Mouse (Mus musculus) embryonic stem cell, embryonic (primary cell): ENCODE results near the gene Tyrp1.

ENCODE experiments used
- CTCF ChIA-PET, 4 experiments: fragments of 300-600 bp in 2 of 4; fragments of 350-600 bp in 2 of 4; sonication (Branson Sonifier 250); formaldehyde crosslinking; loops; one replicate each; lab custom pipeline; 2022; ENCODE audit warnings: inconsistent platforms in 2 of 4; lab: Charles Lee
- POLR2A ChIA-PET, 4 experiments: fragments of 300-600 bp in 2 of 4; fragments of 350-600 bp in 2 of 4; sonication (Branson Sonifier 250); formaldehyde crosslinking; loops; one replicate each; lab custom pipeline; 2022; ENCODE audit warnings: antibody characterized with exemption in 4 of 4, inconsistent platforms in 1 of 4; lab: Charles Lee

The Tyrp1 gene

DNA sequence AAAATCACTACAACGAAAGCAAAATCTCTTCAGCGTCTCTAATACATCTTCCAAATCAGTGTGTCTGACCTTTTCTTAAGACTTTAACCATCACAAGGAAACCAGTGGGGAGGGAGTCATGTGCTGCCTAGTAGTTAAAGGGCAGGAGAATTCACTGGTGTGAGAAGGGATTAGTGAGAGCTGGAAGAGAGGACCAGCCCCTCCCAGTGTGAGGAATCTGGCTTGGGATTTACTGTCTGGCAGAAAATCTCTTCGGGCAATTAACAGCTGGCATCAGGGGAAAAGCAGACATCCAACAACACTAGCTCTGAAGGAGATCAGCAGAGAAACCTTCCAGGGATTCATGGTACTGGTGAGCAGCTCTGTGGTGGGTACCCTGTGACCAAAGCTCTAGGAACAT, at the start of gene Tyrp1:
Gene Tyrp1, plus strand, starts transcription at position 74 of the 400 bp plus-strand sequence.
- POLR2A ChIA-PET: no interaction called here
- CTCF ChIA-PET: no interaction called here

GRCm38 (mm10) chr4:80788339-80788738, 45.6 kb upstream of the Tyrp1 start:
- POLR2A ChIA-PET: no interaction called here
- CTCF ChIA-PET: no interaction called here

DNA sequence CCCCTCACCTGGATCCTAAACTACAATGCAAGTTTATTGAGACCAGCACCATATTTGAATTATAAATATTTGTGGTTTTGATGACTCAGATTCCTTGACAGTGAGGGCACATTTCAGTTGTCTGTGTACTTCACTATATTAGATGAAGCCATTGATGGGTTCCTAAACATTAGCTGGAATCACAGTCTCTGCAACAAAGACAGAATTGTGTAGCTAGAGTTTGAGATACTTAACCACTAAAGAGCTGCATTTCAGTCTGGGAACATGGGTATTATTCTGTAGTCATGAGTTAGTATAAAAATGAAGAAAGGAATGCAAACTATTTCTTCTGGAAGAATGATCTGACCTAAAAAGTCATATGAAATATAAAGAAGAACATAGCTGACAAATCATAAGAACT, 14.4 kb upstream of the Tyrp1 start:
- ChIA-PET CTCF (no interaction called here), POLR2A (no interaction called here)

DNA sequence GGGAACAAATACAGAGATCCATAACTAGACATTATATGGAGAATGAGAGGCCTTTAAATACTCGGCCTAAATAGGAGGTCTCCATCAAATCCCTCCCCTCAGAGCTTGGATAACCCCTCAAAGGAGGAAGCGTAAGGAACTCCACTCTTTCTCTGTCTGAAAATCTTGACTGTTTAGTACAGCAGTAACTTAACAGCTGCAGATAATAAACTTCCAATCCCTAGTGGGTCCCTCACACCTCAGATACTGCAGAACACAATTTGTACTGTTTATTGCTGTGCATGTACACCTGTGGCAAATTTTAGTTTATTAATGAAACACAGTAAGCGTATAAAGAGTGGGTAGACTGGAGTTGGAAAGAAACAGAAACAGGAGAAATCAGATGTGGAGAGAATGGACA, 12.0 kb upstream of the Tyrp1 start:
- POLR2A ChIA-PET: no interaction called here
- CTCF ChIA-PET: no interaction called here

DNA sequence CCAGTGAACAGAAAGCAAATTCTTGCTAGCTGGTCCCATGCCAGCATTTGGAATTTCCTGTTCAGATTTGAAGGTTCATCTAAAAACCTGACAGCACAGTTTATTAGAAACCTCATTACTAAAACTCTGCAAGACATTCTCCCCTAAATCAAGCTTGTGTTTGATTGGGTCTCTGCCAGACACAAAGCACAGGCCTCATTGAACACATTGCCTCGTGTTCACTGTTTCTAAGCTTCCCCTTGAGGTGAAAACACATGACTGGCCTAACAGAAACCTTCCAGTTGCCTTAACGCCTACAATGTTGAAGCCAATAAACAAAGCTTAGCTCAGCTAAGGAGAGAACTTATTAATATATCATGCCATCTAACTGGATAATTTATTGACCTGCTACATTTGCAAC, 5.7 kb upstream of the Tyrp1 start:
- ChIA-PET CTCF (no interaction called here), POLR2A (interaction anchor here in 1 of 4 experiments (0.5 to 0.6 kb wide), 2 partner anchors 32 to 52 kb away, joined by 3 read pairs; no protein-coding TSS in a partner anchor)

DNA sequence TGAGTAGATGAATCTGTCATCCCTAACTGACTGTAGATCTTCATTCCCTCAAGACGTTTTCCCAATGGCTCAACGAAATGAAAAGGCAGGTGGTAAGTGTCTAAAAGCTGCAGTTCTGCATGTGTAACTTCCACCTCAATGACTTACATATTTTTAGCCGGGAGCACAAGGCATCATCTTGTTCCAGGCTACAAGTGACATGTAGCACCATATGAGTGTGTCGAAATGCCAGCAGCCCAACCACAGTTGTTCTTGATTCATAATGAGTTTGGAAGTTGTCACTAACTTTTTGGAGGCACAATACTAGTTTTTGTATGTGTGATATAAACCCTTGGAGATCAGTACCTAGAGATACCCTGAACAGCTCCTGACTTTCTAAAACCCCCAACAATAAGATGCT, 5.4 kb downstream of the Tyrp1 start:
- POLR2A ChIA-PET: no interaction called here
- CTCF ChIA-PET: no interaction called here

- POLR2A ChIA-PET: no interaction called here
- CTCF ChIA-PET: interaction anchor here in 1 of 4 experiments (0.6 kb wide), 1 partner anchor 31 kb away, joined by 5 read pairs; no protein-coding TSS in a partner anchor
Measured at GRCm38 (mm10) chr4:80841980-80842379, 8.1 kb downstream of the Tyrp1 start.

DNA sequence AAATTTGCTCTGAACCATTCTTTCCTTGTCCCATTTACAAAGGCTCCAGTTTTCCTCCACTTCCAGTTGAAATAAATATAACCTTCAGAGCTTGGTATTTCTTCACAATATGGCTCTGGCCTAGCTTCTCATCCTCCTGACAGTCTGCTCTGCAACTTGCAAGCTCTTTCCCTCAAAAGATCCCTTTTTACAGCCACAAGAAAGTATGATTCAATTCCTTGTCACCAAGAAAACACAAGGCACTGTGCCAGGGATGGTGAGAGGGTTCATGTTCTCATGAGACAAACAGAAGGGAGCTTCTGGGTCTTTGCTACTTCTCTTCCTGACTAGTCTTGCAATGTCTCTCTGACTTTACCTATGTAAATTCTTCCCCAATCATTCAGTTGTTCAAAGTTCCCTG, 9.8 kb downstream of the Tyrp1 start:
- CTCF ChIA-PET: no interaction called here
- POLR2A ChIA-PET: no interaction called here

- ChIA-PET POLR2A (no interaction called here), CTCF (no interaction called here)
Measured at GRCm38 (mm10) chr4:80846052-80846451, 12.1 kb downstream of the Tyrp1 start.

DNA sequence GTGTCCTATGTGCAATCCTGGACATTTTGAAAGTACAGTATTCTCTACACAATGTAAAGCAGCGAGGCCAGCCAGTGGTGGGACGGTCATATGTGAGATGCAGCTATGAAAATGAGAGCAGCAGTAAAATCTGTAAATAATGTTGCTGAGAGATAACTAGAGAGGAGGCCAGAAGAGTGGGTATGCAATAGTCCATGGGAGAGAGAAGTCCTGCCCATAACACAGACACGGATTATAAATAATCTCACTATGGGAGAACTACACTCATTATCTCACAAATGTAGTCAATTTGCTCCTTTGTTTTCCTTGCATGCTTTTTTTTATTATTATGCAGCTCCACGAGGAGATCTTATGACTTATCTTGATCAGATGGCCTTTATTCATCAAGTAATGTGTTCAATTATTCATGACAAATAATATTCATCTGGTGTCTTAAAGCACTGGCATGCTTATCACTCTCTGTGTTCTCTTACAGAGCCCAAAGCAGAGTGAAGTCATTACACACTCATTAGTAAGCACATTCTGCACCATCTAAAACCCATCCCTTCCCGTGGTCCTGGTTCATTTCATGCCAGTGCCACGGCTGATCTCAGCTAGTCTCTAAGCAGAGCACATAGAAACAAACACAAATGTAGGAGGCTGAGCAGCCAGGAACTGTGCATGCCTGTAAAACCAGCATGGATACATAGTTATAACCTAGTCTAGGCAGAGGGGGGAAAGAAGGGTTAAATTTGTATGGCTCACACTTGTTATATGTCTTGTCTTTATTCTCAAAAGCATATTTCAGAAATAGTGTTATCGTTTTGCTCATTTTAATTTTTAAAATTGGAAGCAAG, 18.9 kb downstream of the Tyrp1 start:
- ChIA-PET POLR2A (no interaction called here), CTCF (no interaction called here)

DNA sequence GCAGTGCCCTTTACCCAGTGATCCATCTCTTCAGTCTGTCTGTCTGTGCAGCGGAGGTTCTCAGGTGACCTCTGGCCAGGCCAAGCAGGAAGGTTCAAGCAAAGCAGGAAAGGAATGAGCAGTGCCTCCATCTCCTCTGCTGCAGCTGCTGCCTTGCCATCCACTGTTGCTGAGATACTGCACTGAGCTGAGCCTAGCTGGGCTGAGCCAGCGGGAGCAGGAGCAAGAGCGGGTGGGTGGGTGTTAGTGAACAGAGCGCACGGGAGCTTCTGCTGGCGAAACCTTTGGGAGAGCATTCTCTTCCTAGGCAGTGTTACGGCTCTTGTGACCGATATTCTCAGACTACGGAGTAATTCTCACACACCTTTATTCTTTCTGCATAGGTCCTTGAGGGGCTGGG, 21.6 kb downstream of the Tyrp1 start:
- POLR2A ChIA-PET: interaction anchor here in 1 of 4 experiments (1.5 kb wide), 1 partner anchor 9 kb away, joined by 5 read pairs; no protein-coding TSS in a partner anchor
- CTCF ChIA-PET: interaction anchor here in 3 of 4 experiments (0.6 to 1.6 kb wide), 4 partner anchors 11 to 1618 kb away, joined by 3 to 5 read pairs (median 4); no protein-coding TSS in a partner anchor

GRCm38 (mm10) chr4:80862962-80863361, 29.0 kb downstream of the Tyrp1 start:
- POLR2A ChIA-PET: interaction anchor here in 1 of 4 experiments (1.2 kb wide), 1 partner anchor 11 kb away, joined by 4 read pairs; no protein-coding TSS in a partner anchor

GRCm38 (mm10) chr4:80863906-80864305, 30.0 kb downstream of the Tyrp1 start:
- CTCF ChIA-PET: interaction anchor here in 3 of 4 experiments (0.5 to 1.1 kb wide), 3 partner anchors 9 to 10 kb away, joined by 3 to 4 read pairs (median 4); no protein-coding TSS in a partner anchor
- POLR2A ChIA-PET: interaction anchor here in 1 of 4 experiments (1.3 to 1.5 kb wide), 2 partner anchors 8 to 10 kb away, joined by 5 read pairs; no protein-coding TSS in a partner anchor

More at GRCm38 (mm10) chr4:80862962-80863361, 29.0 kb downstream of the Tyrp1 start:
- CTCF ChIA-PET: interaction anchor here in 1 of 4 experiments (1.1 kb wide), 1 partner anchor 10 kb away, joined by 3 read pairs; no protein-coding TSS in a partner anchor

GRCm38 (mm10) chr4:80864511-80864922, 30.6 kb downstream of the Tyrp1 start:
- ChIA-PET CTCF (interaction anchor here in 3 of 4 experiments (0.5 to 1.1 kb wide), 3 partner anchors 8 to 10 kb away, joined by 3 to 4 read pairs (median 4); no protein-coding TSS in a partner anchor), POLR2A (interaction anchor here in 2 of 4 experiments (0.8 to 1.5 kb wide), 3 partner anchors 9 to 48 kb away, joined by 3 to 5 read pairs (median 5); no protein-coding TSS in a partner anchor)

DNA sequence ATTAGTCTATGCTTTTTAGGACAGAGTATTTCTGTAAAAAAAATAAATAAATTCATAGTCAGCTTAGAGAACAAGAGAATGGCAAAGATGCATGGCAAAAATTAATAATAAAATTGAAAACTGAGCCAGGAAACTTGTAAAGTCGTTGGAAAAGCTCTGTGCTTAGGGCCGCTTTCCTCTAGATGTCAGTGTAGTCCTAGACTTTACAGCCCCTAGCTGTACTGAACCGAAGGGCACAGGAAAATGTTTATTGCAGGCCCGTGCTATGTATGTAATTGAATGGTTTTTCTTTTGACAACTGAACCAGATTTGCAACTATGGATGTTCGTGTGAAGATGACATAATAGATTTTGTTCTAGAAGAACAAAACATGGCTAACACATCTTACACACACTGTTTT, 32.1 kb downstream of the Tyrp1 start:
- ChIA-PET CTCF (interaction anchor here in 2 of 4 experiments (0.7 to 1.9 kb wide), 7 partner anchors 8 to 384 kb away, joined by 3 to 8 read pairs (median 5); no protein-coding TSS in a partner anchor), POLR2A (interaction anchor here in 1 of 4 experiments (0.6 kb wide), 1 partner anchor 8 kb away, joined by 4 read pairs; no protein-coding TSS in a partner anchor)

DNA sequence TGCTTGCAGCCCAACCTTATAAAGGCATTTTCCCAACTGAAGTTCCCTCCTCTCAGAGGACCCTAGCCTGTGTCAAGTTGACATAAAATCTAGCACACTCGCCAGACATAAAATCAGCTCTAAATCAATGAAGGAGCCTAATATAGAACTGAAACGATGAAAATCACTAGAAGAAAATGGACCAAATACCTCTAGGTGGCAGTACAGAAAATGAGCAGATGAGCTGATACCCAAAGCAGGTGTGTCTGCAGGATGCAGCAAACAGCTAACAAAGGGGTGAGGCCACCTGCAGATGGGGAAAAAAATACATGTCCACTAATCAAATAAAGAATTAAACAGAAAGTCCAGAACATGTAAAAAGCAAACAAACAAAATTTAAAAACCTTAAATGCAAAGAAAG, 35.7 kb downstream of the Tyrp1 start:
- POLR2A ChIA-PET: no interaction called here
- CTCF ChIA-PET: no interaction called here

GRCm38 (mm10) chr4:80872847-80873644, 39.1 kb downstream of the Tyrp1 start:
- POLR2A ChIA-PET: interaction anchor here (0.7 to 3.0 kb wide), 9 partner anchors 9 to 133 kb away, joined by 3 to 24 read pairs (median 5); partner anchors contain the start of gene Lurap1l (in 3 of the 4)
- CTCF ChIA-PET: interaction anchor here (0.6 to 2.3 kb wide), 30 partner anchors 8 to 1983 kb away, joined by 3 to 15 read pairs (median 4); no protein-coding TSS in a partner anchor

DNA sequence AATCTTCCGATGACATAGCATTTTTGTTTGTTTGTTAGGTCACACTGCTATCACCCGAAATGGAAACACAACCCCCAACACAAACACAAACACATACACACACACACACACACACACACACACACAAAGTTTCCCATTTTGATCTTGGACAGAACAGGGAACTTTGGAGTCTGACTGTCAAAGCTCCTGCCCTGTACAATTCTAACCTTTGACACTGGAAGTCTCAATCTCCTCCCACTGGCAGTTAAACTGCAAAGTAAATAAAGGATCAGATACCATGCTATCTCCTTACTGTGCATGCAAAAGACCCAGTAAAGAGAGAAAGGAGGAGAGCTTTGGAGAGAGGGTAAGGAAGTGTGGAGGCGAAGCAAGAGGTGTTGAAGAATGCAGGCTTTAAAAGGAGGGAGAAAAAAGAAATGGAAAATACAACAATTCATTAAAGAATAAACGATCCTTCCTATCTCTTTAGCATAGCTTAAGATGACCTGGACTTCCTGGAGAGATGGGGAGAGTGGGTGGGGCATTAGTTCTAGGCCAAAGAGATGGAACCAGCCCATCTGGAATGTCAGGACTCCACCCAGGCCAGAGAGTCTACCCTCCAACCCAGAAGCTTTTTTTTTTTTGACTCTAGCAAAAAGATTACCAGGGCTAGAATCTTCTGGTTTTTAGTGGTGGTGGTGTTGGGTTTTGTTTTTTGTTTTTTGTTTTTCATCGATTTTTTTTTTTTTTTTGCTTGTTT, 40.4 kb downstream of the Tyrp1 start:
- CTCF ChIA-PET: interaction anchor here (0.5 to 2.3 kb wide), 16 partner anchors 8 to 1759 kb away, joined by 3 to 15 read pairs (median 3); no protein-coding TSS in a partner anchor
- POLR2A ChIA-PET: interaction anchor here (0.7 to 3.0 kb wide), 15 partner anchors 8 to 818 kb away, joined by 3 to 24 read pairs (median 4); partner anchors contain the start of gene Lurap1l (in 4 of the 4)
